Mouse (Mus musculus): ENCODE data around the gene Camta1.

GRCm38 (mm10) chr4:151263786-151264414, 597.8 kb downstream of the Camta1 start:
- TF ChIP-seq CTCF (IDR thresholded peaks at IDR 0.05; ENCODE audit: low read depth) (no peak), EP300 (optimal IDR thresholded peaks at IDR 0.05) (no peak)

Data from stomach, postnatal 0 days (tissue).